Mouse (Mus musculus): ENCODE data around the gene Gm156. TPM values are rescaled to one million over a fixed set of nuclear protein-coding genes. Genes with fewer than 3 reads are reported as not detected.

The Gm156 gene
- not detected for total RNA-seq (2023)

DNA sequence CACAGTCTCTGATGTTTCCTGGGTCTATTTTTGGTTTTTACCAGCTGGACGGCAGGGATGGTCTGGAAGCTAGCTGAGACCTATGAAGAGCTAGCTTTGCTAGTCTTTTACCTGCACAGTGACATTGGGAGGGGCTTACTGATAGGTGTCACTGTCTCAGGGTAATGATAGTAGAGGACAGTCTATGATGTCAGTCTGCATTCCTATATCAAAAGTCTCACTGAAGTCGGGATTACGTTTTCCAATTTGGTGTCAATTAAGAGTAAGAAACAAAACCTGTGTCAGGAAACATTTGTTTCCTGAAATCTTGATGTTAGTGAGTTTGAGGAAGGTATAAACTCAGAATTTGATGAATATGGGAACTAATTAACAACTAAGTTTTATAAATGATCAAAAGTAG lies at the start of gene Gm156:
TSS of gene Gm156 (minus strand) at position 101 of the 400 bp plus-strand sequence.

DNA sequence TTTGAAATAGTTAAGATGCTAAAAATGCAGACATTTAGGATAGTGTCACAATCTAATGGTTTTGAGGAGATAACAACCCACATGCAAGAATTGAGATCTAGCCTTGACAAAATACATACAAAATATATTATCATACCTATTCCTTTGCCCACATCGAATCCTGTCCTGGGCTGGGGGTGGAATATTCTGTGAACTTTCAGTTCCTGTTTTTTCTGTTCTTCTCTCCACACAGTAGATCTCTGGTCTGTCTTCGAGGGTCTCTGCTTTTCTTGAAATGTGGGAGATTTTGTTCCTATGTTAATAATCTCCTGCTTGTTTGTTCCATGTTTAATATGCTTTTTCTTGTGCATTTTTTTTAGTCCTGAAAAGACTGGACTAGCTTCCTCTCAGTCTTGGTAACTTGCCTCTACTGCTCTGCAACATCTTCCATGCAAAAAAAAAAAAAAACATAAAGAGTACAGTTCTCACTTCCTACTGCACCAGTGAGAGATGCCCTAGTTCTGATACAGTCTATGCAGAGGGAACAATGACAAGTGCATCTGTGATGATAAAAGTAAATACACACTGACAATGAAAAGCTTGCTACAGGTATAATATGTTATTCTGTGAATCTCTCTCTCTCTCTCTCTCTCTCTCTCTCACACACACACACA lies 43.9 kb downstream of the Gm156 start, which contains the start of gene Klri2:
TSS of gene Klri2 (minus strand) at position 416 of the 653 bp plus-strand sequence.

DNA sequence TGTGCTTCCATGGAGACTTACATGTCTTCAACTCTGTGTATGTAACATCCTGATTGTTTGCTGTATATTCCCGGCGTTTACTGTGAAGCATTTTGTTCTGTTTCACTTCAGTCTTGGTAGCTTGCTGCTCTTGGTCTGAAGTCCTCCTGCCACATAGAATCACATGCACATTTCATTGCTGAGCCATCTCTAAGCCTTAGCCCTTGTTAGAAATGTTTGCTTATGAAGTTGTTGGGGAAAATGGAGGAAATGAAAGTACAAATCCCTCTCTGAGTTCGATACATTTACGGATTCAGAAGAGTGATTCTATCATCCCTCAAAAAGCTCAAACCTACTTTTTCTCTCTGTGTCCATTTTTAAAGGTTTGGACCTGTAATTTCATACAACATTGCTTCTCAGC lies 67.0 kb downstream of the Gm156 start, which contains the start of gene Klri1:
TSS of gene Klri1 (minus strand) at position 101 of the 400 bp plus-strand sequence.

Other genes with a start within 250 kb of the Gm156 start
- 6.3 TPM for gene Klre1, start 206.4 kb downstream of the Gm156 start, total RNA-seq (2023)
- gene Klrd1, start 192.5 kb downstream of the Gm156 start, total RNA-seq (2023) = 82.5 TPM
- gene Klrk1, start 160.4 kb downstream of the Gm156 start, total RNA-seq (2023) = 4.8 TPM
- 1.7 TPM for gene Klrc3, start 140.9 kb downstream of the Gm156 start, total RNA-seq (2023)
- 2.3 TPM for gene Klrc2, start 123.6 kb downstream of the Gm156 start, total RNA-seq (2023)
- 6.3 TPM for gene Klrc1, start 105.3 kb downstream of the Gm156 start, total RNA-seq (2023)
- gene Klri1, start 67.1 kb downstream of the Gm156 start, total RNA-seq (2023) = 1.8 TPM
- 0.80 TPM for gene Klri2, start 43.8 kb downstream of the Gm156 start, total RNA-seq (2023)
- gene Gm17631, start 78.4 kb upstream of the Gm156 start, total RNA-seq (2023) = not detected
- not detected for gene Klra17, start 92.4 kb upstream of the Gm156 start, total RNA-seq (2023)
- 0.77 TPM for gene Klra5, start 133.4 kb upstream of the Gm156 start, total RNA-seq (2023)
- gene Klra6, start 242.7 kb upstream of the Gm156 start, total RNA-seq (2023) = 2.5 TPM

All from CD4-positive naive resting alpha-beta T cell, adult 57 days (primary cell).